8 mouse cellular contexts compared by ENCODE assay signal in the genomic region with DNA sequence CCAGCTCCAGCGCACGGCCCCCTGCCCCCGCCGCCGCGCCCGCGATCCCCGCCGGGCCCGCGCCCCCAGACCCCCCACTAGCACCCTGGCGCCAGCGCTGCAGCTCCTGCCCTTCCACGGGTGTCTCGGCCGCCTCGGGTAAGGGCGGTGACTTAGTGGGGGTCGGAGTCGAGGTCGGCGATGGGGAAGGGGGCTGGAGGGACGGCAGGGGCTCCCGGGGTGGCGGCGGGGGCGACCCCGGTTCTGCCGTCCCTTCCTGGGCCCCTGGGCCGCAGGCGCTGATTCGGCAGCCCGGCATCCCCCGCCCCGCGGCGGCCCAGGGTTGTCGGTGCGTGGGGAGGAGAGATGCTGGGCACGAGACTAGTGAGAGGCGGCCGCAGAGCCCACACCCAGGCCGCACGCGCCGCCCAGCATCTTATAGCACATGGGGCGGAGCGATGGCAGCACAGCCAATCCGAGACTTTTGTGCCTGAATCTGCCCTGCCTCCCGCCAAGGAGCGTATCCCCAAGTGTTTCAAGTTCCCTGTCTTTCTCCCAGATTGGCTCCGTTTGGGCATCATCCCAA. TPM values are rescaled to one million over a fixed set of nuclear protein-coding genes. Genes with fewer than 3 reads are reported as not detected.
DNase-seq lines count a peak whose midpoint lies in the region; ATAC-seq and TF ChIP-seq lines count a peak whose summit lies in the region.

A gene (minus strand): TSS at position 391 of the 565 bp plus-strand sequence.

- intact Hi-C loops in gastrocnemius, adult 2 months (cut with DNase I) = no loop called here

- peak; percentile 45 to 65 for DNase-seq in adrenal gland, adult 18-20 months (ENCODE audit: low spot score in 2 of 2)
- peak; percentile 54 to 73 for DNase-seq in cerebellum, postnatal 4 days (ENCODE audit: low spot score in 2 of 2)
- peak; percentile 74 for DNase-seq in gastrocnemius, adult 2 months
- peak; percentile 87 for DNase-seq in induced T-regulatory cell, adult 2 months (ENCODE audit: low read depth)
- DNase-seq in left cerebral cortex, adult 9 months (ENCODE audit: low spot score in 2 of 2) = peak; percentile 76 to 89
- DNase-seq in right cerebral cortex, postnatal 14 days = peak; percentile 87
- no peak for DNase-seq in adipocyte (ENCODE audit: low spot score)

- H3K27ac ChIP-seq in gastrocnemius, adult 2 months = peak within 1 kb of the TSS; percentile 67

- peak within 1 kb of the TSS; percentile 78 for H3K4me3 ChIP-seq in gastrocnemius, adult 2 months

- ATAC-seq in megakaryocyte, adult 5-6 weeks (ENCODE audit: poor library complexity, severe bottlenecking) = peak; percentile 77

- no peak for TF ChIP-seq CTCF in gastrocnemius, adult 2 months (IDR thresholded peaks at IDR 0.05)

RNA-seq across cellular contexts. Expression of the gene that starts here (rescaled TPM):
- total RNA-seq in adrenal gland, adult 18-20 months (2021) = 1 to 10 TPM; 4.4 to 5.3 TPM
- total RNA-seq in gastrocnemius, adult 2 months (2021) = under 1 TPM; 0.36 to 0.61 TPM
- total RNA-seq in megakaryocyte, adult 5-6 weeks (2015) = not detected in 2 replicates
- total RNA-seq in megakaryocyte, adult 5-6 weeks (2017) = not detected in 2 replicates

Comparison
In these comparisons a context has a peak if more than half of its experiments do, and no peak if none do; other contexts are left out.
1. Peak in DNase-seq, H3K4me3 ChIP-seq and H3K27ac ChIP-seq in gastrocnemius, adult 2 months; RNA of the gene not detected or under 1 TPM.
2. Peak in ATAC-seq in megakaryocyte, adult 5-6 weeks; RNA of the gene not detected or under 1 TPM.